Mouse (Mus musculus): Measurements from ENCODE around the gene Patl1. TPM values are rescaled to one million over a fixed set of nuclear protein-coding genes. Genes with fewer than 3 reads are reported as not detected.
"Not testable (repeated sequence)": the region's sequence is repeated elsewhere in the genome, so short reads cannot be mapped to it uniquely, and the experiment has no call there.

The Patl1 gene
- polyA plus RNA-seq, 1 experiment, result 42.2 TPM

GRCm38 (mm10) chr19:11911603-11912002 is 596 bp upstream of the Patl1 start:
- peak overlapping the region; percentile 50 for H3K27ac ChIP-seq (ENCODE audit: insufficient read depth, low read length)
- H3K9ac ChIP-seq (ENCODE audit: low read depth, poor library complexity, severe bottlenecking), result peak overlapping the region; percentile 56
- no peak for TF ChIP-seq EP300 (IDR thresholded peaks at IDR 0.05; ENCODE audit: insufficient read depth, low read depth, low read length)
- TF ChIP-seq POLR2A (IDR thresholded peaks at IDR 0.05; ENCODE audit: insufficient read depth, low read length), result no peak
- no peak for TF ChIP-seq CTCF (IDR thresholded peaks at IDR 0.05; ENCODE audit: low read depth, low read length)
- no peaks in the 10 kb centered on the region for H3K4me1 ChIP-seq (ENCODE audit: control insufficient read depth, insufficient read depth, low read length)
- no peaks in the 10 kb centered on the region for H3K9me3 ChIP-seq (replicated peaks; ENCODE audit: control insufficient read depth, insufficient read depth, low read length, poor library complexity, severe bottlenecking)
- H3K36me3 ChIP-seq (ENCODE audit: control insufficient read depth, insufficient read depth, low read length, poor library complexity, severe bottlenecking), result peaks cover 11% of the 10 kb centered on the region
- H3K4me3 ChIP-seq (ENCODE audit: low read depth, low read length), result peak overlapping the region; percentile 97
- H3K27me3 ChIP-seq (ENCODE audit: control insufficient read depth, insufficient read depth, low read length, poor library complexity, severe bottlenecking), result no peaks in the 10 kb centered on the region

- peaks cover 13% of the 10 kb centered on the region for H3K36me3 ChIP-seq (ENCODE audit: control insufficient read depth, insufficient read depth, low read length, poor library complexity, severe bottlenecking)
- H3K9ac ChIP-seq (ENCODE audit: low read depth, poor library complexity, severe bottlenecking), result peak overlapping the region; percentile 85
- H3K27me3 ChIP-seq (ENCODE audit: control insufficient read depth, insufficient read depth, low read length, poor library complexity, severe bottlenecking), result no peaks in the 10 kb centered on the region
- peak overlapping the region; percentile 73 for H3K4me3 ChIP-seq (ENCODE audit: low read depth, low read length)
- no peaks in the 10 kb centered on the region for H3K4me1 ChIP-seq (ENCODE audit: control insufficient read depth, insufficient read depth, low read length)
- TF ChIP-seq CTCF (IDR thresholded peaks at IDR 0.05; ENCODE audit: low read depth, low read length) (no peak), EP300 (IDR thresholded peaks at IDR 0.05; ENCODE audit: insufficient read depth, low read depth, low read length) (no peak), POLR2A (IDR thresholded peaks at IDR 0.05; ENCODE audit: insufficient read depth, low read length) (no peak)
- H3K9me3 ChIP-seq (replicated peaks; ENCODE audit: control insufficient read depth, insufficient read depth, low read length, poor library complexity, severe bottlenecking), result no peaks in the 10 kb centered on the region
- H3K27ac ChIP-seq (ENCODE audit: insufficient read depth, low read length), result no peak overlapping the region
Measured at GRCm38 (mm10) chr19:11912533-11913121, 428 bp downstream of the Patl1 start.

GRCm38 (mm10) chr19:11915804-11916203 is 3.6 kb downstream of the Patl1 start:
- H3K27ac ChIP-seq (ENCODE audit: insufficient read depth, low read length), result no peak overlapping the region
- no peaks in the 10 kb centered on the region for H3K4me1 ChIP-seq (ENCODE audit: control insufficient read depth, insufficient read depth, low read length)
- peaks cover 21% of the 10 kb centered on the region for H3K36me3 ChIP-seq (ENCODE audit: control insufficient read depth, insufficient read depth, low read length, poor library complexity, severe bottlenecking)
- H3K9ac ChIP-seq (ENCODE audit: low read depth, poor library complexity, severe bottlenecking), result no peak overlapping the region
- TF ChIP-seq POLR2A (IDR thresholded peaks at IDR 0.05; ENCODE audit: insufficient read depth, low read length), result no peak
- no peaks in the 10 kb centered on the region for H3K27me3 ChIP-seq (ENCODE audit: control insufficient read depth, insufficient read depth, low read length, poor library complexity, severe bottlenecking)
- H3K4me3 ChIP-seq (ENCODE audit: low read depth, low read length), result no peak overlapping the region
- H3K9me3 ChIP-seq (replicated peaks; ENCODE audit: control insufficient read depth, insufficient read depth, low read length, poor library complexity, severe bottlenecking), result no peaks in the 10 kb centered on the region

- no peak for TF ChIP-seq CTCF (IDR thresholded peaks at IDR 0.05; ENCODE audit: low read depth, low read length)
- no peak for TF ChIP-seq EP300 (IDR thresholded peaks at IDR 0.05; ENCODE audit: insufficient read depth, low read depth, low read length)
- no peak for TF ChIP-seq POLR2A (IDR thresholded peaks at IDR 0.05; ENCODE audit: insufficient read depth, low read length)
- peaks cover 52% of the 10 kb centered on the region for H3K36me3 ChIP-seq (ENCODE audit: control insufficient read depth, insufficient read depth, low read length, poor library complexity, severe bottlenecking)
Measured at GRCm38 (mm10) chr19:11922068-11922467, 9.9 kb downstream of the Patl1 start.

GRCm38 (mm10) chr19:11922515-11922914 is 10.3 kb downstream of the Patl1 start:
- H3K9me3 ChIP-seq (replicated peaks; ENCODE audit: control insufficient read depth, insufficient read depth, low read length, poor library complexity, severe bottlenecking); H3K4me3 ChIP-seq (ENCODE audit: low read depth, low read length); H3K27me3 ChIP-seq (ENCODE audit: control insufficient read depth, insufficient read depth, low read length, poor library complexity, severe bottlenecking); H3K9ac ChIP-seq (ENCODE audit: low read depth, poor library complexity, severe bottlenecking); H3K4me1 ChIP-seq (ENCODE audit: control insufficient read depth, insufficient read depth, low read length); H3K27ac ChIP-seq (ENCODE audit: insufficient read depth, low read length): not testable (repeated sequence)
- H3K36me3 ChIP-seq (ENCODE audit: control insufficient read depth, insufficient read depth, low read length, poor library complexity, severe bottlenecking), result peaks cover 51% of the 10 kb centered on the region

More at GRCm38 (mm10) chr19:11922068-11922467, 9.9 kb downstream of the Patl1 start:
- H3K9me3 ChIP-seq (replicated peaks; ENCODE audit: control insufficient read depth, insufficient read depth, low read length, poor library complexity, severe bottlenecking), result no peaks in the 10 kb centered on the region
- no peaks in the 10 kb centered on the region for H3K27me3 ChIP-seq (ENCODE audit: control insufficient read depth, insufficient read depth, low read length, poor library complexity, severe bottlenecking)
- H3K4me3 ChIP-seq (ENCODE audit: low read depth, low read length), result no peak overlapping the region
- no peak overlapping the region for H3K27ac ChIP-seq (ENCODE audit: insufficient read depth, low read length)
- no peak overlapping the region for H3K9ac ChIP-seq (ENCODE audit: low read depth, poor library complexity, severe bottlenecking)
- no peaks in the 10 kb centered on the region for H3K4me1 ChIP-seq (ENCODE audit: control insufficient read depth, insufficient read depth, low read length)

GRCm38 (mm10) chr19:11926380-11926779 is 14.2 kb downstream of the Patl1 start:
- no peaks in the 10 kb centered on the region for H3K9me3 ChIP-seq (replicated peaks; ENCODE audit: control insufficient read depth, insufficient read depth, low read length, poor library complexity, severe bottlenecking)
- no peak overlapping the region for H3K4me3 ChIP-seq (ENCODE audit: low read depth, low read length)
- H3K27ac ChIP-seq (ENCODE audit: insufficient read depth, low read length), result no peak overlapping the region
- peaks cover 59% of the 10 kb centered on the region for H3K36me3 ChIP-seq (ENCODE audit: control insufficient read depth, insufficient read depth, low read length, poor library complexity, severe bottlenecking)
- H3K9ac ChIP-seq (ENCODE audit: low read depth, poor library complexity, severe bottlenecking), result no peak overlapping the region
- H3K27me3 ChIP-seq (ENCODE audit: control insufficient read depth, insufficient read depth, low read length, poor library complexity, severe bottlenecking), result no peaks in the 10 kb centered on the region
- TF ChIP-seq EP300 (IDR thresholded peaks at IDR 0.05; ENCODE audit: insufficient read depth, low read depth, low read length), result no peak
- TF ChIP-seq CTCF (IDR thresholded peaks at IDR 0.05; ENCODE audit: low read depth, low read length), result no peak
- no peak for TF ChIP-seq POLR2A (IDR thresholded peaks at IDR 0.05; ENCODE audit: insufficient read depth, low read length)
- H3K4me1 ChIP-seq (ENCODE audit: control insufficient read depth, insufficient read depth, low read length), result no peaks in the 10 kb centered on the region
